Mouse (Mus musculus): ENCODE data around the gene Tgoln1. TPM values are rescaled to one million over a fixed set of nuclear protein-coding genes. Genes with fewer than 3 reads are reported as not detected.

Gene Tgoln1
- polyA plus RNA-seq, 1 experiment: 50.0 TPM

GRCm38 (mm10) chr6:72598791-72599557, 17.8 kb downstream of the Tgoln1 start:
- H3K27ac ChIP-seq (ENCODE audit: insufficient read depth, low read length): no peak overlapping the region
- no peak for TF ChIP-seq CTCF (IDR thresholded peaks at IDR 0.05; ENCODE audit: borderline replicate concordance, insufficient read depth, low read length)
- TF ChIP-seq POLR2A (IDR thresholded peaks at IDR 0.05; ENCODE audit: low read depth, low read length): no peak

GRCm38 (mm10) chr6:72597956-72598753, 18.6 kb downstream of the Tgoln1 start, which contains the start of the genes Elmod3 and Retsat:
TSS of gene Elmod3 (minus strand) at chr6:72598413.
TSS of gene Retsat (plus strand) at chr6:72598475.
- Histone ChIP-seq H3K4me3 (ENCODE audit: insufficient read depth, low read length) (peak within 1 kb of the TSS; percentile 67), H3K27ac (ENCODE audit: insufficient read depth, low read length) (no peak within 1 kb of the TSS), H3K4me1 (ENCODE audit: control insufficient read depth, insufficient read depth, low read length) (peaks cover 2% of the 10 kb centered on the region; the same call in 1 of the 2 replicates)
- TF ChIP-seq CTCF (IDR thresholded peaks at IDR 0.05; ENCODE audit: borderline replicate concordance, insufficient read depth, low read length) (no peak), POLR2A (IDR thresholded peaks at IDR 0.05; ENCODE audit: low read depth, low read length) (peak; percentile 98)

More at GRCm38 (mm10) chr6:72598791-72599557, 17.8 kb downstream of the Tgoln1 start:
- Histone ChIP-seq H3K4me3 (ENCODE audit: insufficient read depth, low read length) (peak overlapping the region; percentile 52), H3K4me1 (ENCODE audit: control insufficient read depth, insufficient read depth, low read length) (peaks cover 2% of the 10 kb centered on the region; the same call in 1 of the 2 replicates)

GRCm38 (mm10) chr6:72597083-72597874, 19.5 kb downstream of the Tgoln1 start:
- Histone ChIP-seq H3K4me3 (ENCODE audit: insufficient read depth, low read length) (peak overlapping the region; percentile 67), H3K4me1 (ENCODE audit: control insufficient read depth, insufficient read depth, low read length) (peaks cover 2% of the 10 kb centered on the region; the same call in 1 of the 2 replicates), H3K27ac (ENCODE audit: insufficient read depth, low read length) (no peak overlapping the region)
- TF ChIP-seq POLR2A (IDR thresholded peaks at IDR 0.05; ENCODE audit: low read depth, low read length): no peak
- no peak for TF ChIP-seq CTCF (IDR thresholded peaks at IDR 0.05; ENCODE audit: borderline replicate concordance, insufficient read depth, low read length)

- TF ChIP-seq CTCF (IDR thresholded peaks at IDR 0.05; ENCODE audit: borderline replicate concordance, insufficient read depth, low read length) (no peak), POLR2A (IDR thresholded peaks at IDR 0.05; ENCODE audit: low read depth, low read length) (no peak)
- H3K27ac ChIP-seq (ENCODE audit: insufficient read depth, low read length): no peak overlapping the region
- H3K4me1 ChIP-seq (ENCODE audit: control insufficient read depth, insufficient read depth, low read length): peaks cover 2% of the 10 kb centered on the region; the same call in 1 of the 2 replicates
- H3K4me3 ChIP-seq (ENCODE audit: insufficient read depth, low read length): no peak overlapping the region
Measured at GRCm38 (mm10) chr6:72593914-72594313, 22.9 kb downstream of the Tgoln1 start.

GRCm38 (mm10) chr6:72593011-72593803, 23.6 kb downstream of the Tgoln1 start:
- Histone ChIP-seq H3K27ac (ENCODE audit: insufficient read depth, low read length) (no peak overlapping the region), H3K4me3 (ENCODE audit: insufficient read depth, low read length) (no peak overlapping the region), H3K4me1 (ENCODE audit: control insufficient read depth, insufficient read depth, low read length) (0 out of 2 replicates have a peak, but pooled peaks cover 2% of the 10 kb centered on the region)
- TF ChIP-seq CTCF (IDR thresholded peaks at IDR 0.05; ENCODE audit: borderline replicate concordance, insufficient read depth, low read length): no peak
- TF ChIP-seq POLR2A (IDR thresholded peaks at IDR 0.05; ENCODE audit: low read depth, low read length): no peak

- no peaks in the 10 kb centered on the region for H3K4me1 ChIP-seq (ENCODE audit: control insufficient read depth, insufficient read depth, low read length)
- no peak overlapping the region for H3K27ac ChIP-seq (ENCODE audit: insufficient read depth, low read length)
- H3K4me3 ChIP-seq (ENCODE audit: insufficient read depth, low read length): no peak overlapping the region
- no peak for TF ChIP-seq POLR2A (IDR thresholded peaks at IDR 0.05; ENCODE audit: low read depth, low read length)
- TF ChIP-seq CTCF (IDR thresholded peaks at IDR 0.05; ENCODE audit: borderline replicate concordance, insufficient read depth, low read length): no peak
Measured at GRCm38 (mm10) chr6:72590111-72590510, 26.7 kb downstream of the Tgoln1 start.

- Histone ChIP-seq H3K4me3 (ENCODE audit: insufficient read depth, low read length) (no peak overlapping the region), H3K27ac (ENCODE audit: insufficient read depth, low read length) (no peak overlapping the region), H3K4me1 (ENCODE audit: control insufficient read depth, insufficient read depth, low read length) (no peaks in the 10 kb centered on the region)
- TF ChIP-seq CTCF (IDR thresholded peaks at IDR 0.05; ENCODE audit: borderline replicate concordance, insufficient read depth, low read length): no peak
- no peak for TF ChIP-seq POLR2A (IDR thresholded peaks at IDR 0.05; ENCODE audit: low read depth, low read length)
Measured at GRCm38 (mm10) chr6:72588307-72588706, 28.5 kb downstream of the Tgoln1 start.

GRCm38 (mm10) chr6:72586701-72587100, 30.1 kb downstream of the Tgoln1 start:
- no peak overlapping the region for H3K27ac ChIP-seq (ENCODE audit: insufficient read depth, low read length)
- H3K4me1 ChIP-seq (ENCODE audit: control insufficient read depth, insufficient read depth, low read length): no peaks in the 10 kb centered on the region
- H3K4me3 ChIP-seq (ENCODE audit: insufficient read depth, low read length): no peak overlapping the region
- TF ChIP-seq CTCF (IDR thresholded peaks at IDR 0.05; ENCODE audit: borderline replicate concordance, insufficient read depth, low read length) (no peak), POLR2A (IDR thresholded peaks at IDR 0.05; ENCODE audit: low read depth, low read length) (no peak)
